Mouse (Mus musculus): ENCODE measurements around the gene E2f1.

The E2f1 gene

DNA sequence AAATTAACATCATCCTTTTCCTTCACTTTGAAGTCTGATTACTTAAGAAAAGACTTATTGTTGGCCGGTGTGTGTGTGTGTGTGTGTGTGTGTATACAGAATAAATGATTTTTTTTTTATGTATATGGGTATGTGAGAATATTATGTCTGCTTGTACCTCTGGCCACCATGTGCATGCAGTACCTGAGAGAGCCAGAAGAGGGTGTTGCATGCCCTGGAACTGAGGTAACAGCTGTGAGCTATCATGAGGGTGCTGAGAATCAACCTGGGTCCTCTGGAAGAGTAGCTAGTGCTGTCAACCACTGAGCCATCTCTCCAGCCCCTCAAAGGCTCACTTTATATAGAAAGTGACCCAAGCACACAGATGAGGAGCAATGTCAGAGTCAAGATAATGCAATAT is 11.7 kb upstream of the E2f1 start:
- DNase-seq = no peak

DNA sequence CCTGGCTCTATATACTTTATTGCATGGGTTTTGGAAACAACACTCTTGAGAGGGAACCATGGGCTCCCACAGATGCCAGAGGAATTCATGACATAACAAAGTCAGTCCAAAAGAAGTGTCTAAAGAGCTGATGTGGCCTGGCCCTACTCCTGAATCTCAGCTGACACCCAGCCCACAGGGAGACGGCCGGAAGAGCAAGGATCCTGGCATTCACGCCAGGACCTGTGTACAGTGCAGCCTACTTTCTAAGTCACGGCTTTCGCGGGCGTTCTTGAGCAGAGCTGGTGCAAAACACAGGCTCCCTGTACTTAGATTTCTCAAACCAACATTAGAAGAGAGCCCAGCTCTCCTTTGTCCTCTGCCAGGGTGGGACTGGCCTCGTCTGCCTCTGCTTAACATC is 10.9 kb upstream of the E2f1 start:
- DNase-seq = peak; percentile 40 to 72

DNA sequence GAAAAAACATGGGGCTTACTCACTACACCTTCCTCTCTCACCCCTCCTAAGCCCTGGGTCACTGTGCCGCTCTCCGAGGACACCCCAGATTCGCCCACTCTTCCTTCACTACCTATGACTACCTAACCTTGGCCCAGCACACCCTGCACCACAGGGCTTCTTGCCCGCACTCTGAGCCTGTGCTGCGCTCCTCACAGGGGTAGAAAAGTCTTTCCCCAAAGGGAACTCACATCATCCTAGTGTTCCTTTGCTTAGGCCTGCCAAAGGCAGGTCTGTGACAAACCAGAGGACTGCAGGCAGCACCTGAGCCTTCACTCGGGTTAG is 8.0 kb upstream of the E2f1 start:
- no peak for DNase-seq

DNA sequence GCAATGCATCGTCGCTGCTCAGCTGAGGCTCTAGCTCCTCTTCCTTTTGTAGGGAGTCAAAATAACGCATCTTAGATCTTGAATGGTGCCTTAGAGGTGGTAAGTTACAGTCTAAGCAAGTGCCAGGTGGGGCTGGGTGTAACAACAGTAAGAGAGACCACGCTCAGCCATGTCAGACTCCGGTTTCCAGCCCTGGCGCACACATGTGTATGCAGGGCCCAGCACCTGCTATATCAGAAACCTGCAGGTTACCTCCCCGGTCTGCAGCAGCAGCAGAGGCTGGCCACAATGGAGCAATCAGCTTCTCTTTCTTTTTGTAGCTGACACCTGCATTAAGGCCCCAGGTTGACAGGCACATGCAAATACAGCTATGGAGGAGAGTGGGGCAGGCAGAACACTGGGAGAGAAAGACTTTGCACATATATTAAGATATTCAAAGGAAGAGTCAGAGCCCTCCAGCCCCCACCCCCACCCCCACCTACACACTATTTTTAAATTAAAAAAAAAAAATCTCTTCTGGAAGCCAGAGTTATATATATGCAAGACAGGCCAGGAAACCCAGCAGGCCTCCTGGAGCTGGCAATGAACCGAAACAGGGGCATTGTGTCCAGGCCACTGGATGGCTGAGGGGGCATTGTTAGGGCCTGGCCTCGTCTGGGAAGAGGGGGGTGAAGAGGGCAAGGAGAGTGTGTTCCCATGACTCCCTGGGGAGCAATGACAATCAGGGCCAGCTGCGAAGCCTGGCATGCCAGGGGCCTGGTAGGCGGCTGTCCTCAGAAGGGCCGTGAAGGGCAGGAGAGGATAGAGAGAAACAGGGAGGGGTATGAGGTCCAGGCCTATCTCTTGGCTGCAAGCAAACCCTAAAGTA is 7.4 kb upstream of the E2f1 start:
- no peak for DNase-seq

DNA sequence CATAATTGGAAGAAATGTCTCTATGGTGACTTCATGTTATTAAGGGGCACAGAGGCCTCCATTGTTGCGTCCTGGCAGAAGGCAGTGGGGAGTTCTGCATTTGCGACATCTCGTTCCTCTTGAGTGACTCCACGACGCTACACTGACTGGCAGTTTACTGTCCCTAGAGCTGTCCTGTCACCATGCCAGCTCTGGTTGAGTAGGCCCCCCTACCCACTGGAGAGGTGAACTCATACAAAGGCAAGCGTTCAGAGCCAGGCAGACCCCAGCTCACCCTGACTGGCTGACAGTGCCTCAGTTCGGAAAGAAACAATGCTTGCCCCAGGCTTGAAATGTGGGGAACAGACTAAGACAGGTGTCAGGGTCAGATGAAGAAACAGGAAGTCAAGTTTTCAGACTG is 4.6 kb upstream of the E2f1 start:
- DNase-seq = no peak

DNA sequence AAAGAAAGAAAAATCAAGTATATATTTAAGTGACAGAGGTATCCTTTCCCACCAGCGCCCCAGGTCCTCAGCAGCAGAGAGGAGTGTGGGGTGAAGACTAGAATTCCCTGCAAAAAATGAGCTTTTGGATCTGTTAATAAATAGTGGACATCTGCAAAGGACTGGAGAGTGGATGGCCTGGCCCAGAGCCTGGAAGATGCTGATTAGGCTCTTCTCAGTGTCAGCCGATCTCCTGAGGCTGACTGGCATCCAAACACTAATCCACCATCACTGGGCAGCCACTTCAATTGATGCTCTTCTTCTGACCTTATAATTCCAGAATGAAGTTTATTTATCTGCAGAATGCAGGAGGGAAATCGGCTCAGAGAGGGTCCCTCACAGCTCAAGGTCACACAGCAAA is 3.3 kb upstream of the E2f1 start:
- DNase-seq = no peak

DNA sequence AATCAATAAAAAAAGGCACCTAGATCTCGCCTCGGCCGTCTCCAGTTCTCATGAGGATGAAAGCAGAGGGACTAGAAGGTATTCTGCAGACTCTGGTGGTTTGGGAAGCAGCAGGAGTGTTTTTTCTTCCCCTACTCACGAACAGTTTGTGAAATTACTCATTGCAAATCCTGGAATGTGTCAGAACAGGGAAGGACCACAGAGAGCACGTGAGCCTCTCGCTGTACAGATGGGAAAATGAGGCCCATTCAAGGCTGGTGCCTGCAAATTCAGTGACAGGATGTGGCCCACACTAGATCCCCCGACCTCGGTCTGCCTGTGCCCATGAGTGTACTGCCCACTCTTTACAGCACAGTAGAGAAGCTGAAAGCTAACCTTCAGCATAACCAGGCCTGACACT is 2.3 kb upstream of the E2f1 start:
- DNase-seq = no peak

DNA sequence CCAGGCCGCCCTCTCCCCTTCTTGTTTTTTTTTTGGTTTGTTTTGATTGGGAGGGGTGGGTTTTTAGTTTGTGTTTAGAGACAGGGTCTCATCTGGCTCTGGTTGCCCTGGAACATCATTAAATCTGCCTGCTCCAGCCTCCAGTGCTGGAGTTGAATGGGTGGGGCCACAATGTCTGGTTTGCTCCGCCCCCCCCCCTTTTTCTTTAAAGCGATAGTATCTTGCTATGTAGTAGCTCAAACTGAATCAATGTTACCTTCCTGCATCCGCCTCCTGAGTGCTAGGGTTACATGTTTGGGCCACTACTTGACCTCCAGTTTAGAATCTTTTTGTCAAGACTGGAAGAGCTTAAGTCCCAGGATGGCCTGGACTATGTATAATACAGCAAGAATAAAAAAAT is 1.6 kb upstream of the E2f1 start:
- DNase-seq = no peak

DNA sequence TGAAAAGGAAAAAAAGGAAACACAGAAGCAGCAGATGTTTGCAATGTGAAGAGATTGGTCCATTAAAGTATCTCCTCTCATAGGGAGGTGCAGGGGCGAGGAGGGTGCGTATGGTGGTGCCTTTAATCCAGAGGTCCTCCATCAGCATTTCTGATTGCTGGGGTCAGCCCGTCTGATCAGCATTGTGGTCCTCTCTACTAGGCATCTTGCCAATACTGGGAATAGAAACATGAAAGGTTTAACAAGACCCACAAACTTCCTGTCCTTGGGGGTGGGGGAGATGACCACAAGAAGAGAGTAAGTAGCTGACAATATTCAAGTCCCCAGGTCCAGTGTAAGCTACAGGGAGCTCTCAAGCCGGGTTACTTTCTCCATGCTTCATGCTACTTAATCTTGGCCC is 974 bp upstream of the E2f1 start:
- DNase-seq = no peak

DNA sequence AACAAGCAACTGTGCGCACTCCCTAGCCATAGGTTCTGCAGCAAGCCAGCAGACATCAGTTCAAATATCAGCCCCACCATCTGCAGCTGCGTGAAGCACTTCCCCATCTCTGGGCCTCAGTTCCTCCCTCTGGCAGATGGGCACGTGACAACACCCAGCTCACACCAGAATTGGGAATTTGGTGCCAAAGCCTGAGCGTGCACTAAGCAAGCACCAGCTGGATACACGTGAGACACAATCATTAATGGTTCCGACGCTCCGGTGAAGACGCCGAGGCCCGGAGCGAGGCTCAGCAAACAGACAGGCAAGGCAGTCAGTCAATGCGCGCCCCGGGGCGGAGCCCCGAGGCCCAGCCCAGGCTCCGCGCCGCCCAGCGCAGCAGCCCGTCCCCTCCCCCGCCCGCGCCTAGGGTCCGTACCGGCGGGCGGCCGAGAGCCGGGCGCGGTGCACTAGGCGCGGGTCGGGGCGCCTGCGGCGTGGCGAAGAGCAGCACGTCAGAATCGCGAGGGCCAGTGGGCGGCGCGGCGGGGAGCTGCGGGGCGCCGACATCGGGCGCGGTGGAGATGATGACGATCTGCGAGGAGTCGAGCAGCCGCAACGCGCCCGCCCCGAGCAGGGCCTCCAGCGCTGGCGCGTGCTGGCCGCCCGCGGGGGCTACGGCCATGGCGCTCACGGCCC is 482 bp downstream of the E2f1 start:
- DNase-seq = peak; percentile 74 to 77

DNA sequence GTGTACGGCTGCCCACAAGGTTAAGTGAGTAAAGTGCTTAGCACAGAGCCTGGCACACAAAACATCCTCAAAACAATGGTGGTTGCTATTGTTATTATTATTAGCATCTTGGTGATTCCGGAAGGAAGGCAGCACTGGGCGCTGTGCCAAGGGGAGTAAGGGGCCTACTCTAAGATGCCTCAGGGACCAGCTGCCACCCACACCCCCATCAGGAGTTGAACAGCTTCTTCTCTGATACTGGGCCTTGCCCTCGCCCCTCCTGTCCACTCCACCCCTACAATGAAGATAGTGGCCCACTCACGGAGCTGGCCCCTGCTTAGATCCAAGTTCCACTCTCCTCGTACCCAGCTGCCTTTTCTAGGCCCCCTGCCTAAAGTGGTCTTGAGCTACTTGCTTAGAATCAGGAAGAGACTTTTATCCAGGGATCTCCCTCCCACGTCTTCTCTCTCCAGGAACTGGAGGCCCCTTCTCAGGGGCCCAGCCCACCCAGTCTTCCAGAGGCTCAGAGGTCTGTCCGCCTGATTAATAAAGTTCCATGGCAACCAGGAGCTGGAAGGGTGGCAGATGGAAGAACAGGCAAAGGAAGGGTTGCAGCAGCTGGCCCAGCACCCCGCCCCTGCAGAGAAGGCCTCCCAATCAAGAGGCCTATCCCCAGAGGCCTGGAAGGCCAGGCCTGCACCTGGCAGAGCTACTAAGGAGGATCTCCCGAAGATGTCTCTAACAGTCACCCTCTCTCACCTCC is 1.2 kb downstream of the E2f1 start:
- peak; percentile 51 to 61 for DNase-seq

DNA sequence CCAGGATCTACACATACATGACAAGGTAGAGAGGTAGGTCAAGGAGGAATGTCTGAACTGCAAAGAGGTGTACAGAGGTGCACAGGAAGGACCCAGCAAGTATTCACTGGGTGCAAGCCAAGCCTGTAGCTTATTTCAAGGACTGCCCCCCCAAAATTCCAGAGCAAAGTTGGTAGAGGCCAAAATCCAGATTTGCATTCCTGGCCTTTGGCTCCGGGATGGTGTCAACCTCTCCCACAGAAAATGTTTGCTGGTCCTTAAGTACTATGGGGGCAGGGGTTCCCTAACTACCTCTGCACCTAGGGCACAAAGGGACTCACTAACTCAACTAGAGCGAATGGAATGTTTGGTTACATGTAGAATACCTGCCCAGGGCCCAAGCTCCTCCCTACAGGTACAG is 1.9 kb downstream of the E2f1 start:
- peak; percentile 45 to 67 for DNase-seq

DNA sequence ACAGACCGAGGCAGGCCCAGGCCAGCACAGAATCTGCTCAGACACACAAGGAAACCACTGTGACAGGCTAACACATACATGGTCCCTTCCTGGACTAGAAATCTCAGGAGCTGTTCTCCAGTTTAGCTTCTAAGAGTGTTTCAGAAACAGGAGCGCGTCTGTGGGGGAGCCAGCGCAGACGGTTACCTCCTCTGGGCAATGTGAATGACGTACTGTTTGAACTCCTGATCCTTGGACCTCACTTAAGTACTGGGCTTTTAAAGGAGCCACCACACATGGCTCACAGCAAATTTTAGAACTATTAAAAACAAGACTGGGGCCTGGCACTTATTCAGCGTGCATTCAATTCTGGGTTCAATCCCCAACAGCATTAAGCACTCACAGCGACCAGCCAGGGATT is 3.1 kb downstream of the E2f1 start:
- no peak for DNase-seq

DNA sequence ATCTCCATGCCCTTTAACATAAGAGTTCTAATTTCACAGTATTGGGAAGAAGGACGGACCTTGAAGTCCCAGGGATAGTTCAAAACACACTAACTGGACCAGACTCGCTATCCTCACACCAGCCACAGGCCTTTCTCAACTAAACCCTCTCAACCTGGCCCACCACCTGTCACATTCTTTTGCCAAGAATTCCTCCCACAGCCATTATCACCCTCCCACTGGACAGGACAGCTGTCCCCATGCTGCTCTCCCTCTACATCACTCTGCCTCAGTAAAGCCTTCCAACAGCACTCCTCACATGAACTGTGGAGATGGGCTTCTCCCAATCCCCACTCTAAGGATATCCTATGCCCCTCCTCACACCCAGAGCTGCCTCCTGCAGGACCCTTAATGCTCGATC is 4.1 kb downstream of the E2f1 start:
- DNase-seq = no peak

DNA sequence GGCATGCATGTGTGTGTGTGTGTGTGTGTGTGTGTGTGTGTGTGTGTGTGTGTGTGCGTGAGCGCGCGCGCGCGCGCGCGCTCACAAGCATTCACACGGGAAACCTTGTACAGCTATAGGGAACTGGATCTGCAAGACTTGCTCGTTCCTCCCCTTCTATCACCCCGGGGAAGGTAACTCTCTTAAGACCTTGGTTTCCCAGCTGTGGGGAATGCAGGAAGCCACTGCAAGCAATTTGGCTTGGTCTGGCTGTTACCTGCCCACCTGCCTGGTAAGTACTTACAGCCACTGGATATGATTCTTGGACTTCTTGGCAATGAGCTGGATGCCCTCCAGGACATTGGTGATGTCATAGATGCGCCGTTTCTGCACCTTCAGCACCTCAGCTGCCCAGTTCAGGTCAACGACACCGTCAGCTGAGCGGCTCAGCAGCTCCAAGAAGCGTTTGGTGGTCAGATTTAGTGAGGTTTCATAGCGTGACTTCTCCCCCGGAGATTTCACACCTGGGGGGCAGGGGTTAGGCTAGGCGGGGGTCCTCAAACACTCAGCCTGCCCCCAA is 6.0 kb downstream of the E2f1 start:
- no peak for DNase-seq

DNA sequence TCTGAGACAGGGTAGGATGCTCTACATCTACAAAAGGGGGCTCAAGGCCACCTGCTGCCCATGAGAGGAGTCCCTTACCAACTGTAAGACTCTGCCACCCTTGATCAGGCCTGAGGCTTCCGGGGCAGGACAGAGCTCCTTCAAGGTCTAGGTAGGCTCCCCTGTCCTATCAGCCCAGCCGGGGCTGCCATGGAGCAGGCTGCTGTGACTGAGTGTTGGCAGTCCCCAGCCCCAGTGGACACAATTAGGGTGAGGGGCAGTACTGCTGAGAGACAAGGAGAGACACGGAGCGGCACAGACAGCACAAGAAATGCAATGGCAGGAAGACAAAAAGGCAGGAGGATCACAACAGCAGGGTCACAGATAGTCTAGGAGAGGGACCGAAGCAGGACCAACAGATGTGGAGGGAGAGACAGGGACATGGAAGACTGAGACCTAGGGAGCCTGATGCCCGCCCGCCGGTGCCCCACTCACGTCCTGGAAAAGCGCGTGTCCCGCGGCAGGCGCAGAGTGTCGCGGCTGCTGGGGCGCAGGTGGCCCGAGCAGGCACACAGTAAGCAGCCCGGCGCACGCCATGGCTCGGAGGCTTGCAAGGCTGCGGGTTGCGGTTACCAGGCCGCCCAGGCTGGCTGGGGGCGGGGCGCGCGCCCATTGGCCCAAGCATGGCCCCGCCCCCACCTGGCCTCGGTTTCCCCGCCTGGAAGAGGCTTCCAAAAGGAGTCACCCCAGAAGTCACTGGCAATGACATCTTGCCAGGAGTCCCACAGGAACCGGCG is 11.2 kb downstream of the E2f1 start, which contains the start of gene Necab3:
Gene Necab3 (minus strand): TSS at position 627 of the 776 bp plus-strand sequence.
- peak; percentile 29 to 46 for DNase-seq

DNA sequence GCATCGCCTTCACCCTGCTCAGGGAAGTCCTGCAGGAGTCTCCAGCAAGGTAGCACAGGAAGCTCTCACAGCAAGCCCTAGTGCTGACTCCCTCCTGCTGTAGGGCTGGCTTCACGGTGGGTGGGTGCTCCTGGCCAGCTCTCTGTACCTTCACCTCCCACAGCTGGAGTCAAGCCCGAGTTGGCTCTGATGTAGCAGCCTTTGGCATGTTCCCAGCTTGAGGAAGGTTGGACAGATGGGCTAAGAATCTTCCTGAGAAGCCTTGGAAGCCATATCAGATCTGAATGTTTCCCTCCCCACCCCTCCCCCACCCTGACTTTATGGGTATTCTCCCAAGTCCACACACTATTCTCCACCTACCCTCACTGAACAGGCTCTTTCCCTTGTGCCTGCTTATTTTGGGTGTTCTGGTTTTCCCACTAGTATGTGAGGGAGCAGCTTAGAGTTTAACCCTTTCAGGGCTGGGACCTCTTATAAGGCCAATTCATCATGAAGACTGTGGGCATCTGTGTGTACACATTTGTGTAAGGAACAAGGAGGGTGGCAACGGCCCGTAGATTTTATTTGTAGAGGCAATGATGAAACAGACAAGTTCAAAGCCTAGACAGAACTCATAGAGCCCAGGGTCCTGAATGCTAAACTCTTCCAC is 12.4 kb downstream of the E2f1 start:
- no peak for DNase-seq

DNA sequence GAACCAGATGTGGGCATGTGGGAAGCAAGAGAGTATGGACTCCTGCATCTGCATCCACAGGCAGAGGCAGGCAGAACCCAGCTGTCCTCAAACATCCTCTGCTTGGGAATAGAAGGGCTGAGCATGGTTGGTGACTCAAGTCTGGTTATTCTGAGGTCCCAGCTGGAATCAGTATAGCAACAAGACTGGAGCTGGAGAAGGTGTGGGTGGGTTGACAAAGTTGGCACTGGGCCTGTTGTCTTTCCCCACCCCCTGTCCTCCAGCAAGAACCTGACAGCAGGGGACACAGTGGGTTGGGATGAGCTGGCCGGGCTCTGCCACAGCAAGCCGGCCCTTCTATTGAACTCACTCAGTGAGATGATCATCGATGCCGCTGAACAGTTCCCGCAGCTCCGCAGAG is 14.5 kb downstream of the E2f1 start:
- DNase-seq = no peak

DNA sequence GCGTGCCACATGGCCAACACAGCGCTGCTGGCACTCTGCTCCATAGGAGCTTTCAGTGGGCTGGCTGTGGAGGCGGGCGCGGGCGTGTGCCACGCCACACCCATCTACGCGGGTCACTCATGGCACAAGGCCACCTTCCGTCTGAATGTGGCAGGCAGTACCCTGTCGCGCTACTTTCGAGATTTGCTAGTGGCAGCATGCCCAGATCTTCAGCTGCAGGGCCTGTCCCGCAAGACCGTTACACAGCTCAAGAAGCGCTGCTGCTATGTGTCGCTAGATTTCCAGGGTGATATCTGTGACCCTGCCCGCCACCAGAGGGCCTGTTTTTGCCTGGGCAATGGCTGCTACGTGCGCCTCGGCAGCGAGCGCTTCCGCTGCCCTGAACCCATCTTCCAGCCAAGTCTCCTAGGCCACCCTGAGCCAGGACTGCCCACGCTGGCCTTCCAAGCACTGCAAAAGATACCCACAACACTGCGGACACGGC is 17.2 kb downstream of the E2f1 start:
- peak; percentile 83 to 89 for DNase-seq

DNA sequence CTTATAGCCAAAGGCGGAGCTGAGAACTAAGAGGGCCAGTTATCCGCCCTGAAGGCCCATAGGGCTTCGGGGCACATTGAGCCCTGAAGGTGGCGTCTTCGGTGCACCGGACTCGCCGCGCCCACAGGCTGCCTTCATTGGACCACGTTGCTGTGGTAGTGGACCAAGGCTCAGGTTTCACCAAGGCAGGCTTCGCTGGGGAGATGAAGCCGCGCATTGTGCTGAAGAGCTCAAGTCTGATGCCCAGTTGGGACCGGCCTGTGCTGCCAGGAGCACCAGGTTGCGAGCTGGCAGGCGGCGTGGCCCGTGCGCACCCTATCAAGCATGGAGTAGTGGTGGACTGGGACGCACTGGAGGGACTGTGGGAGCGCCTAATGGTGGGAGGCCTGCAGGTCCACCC is 17.8 kb downstream of the E2f1 start:
- peak in 1 of 2 experiments; percentile 22 for DNase-seq

DNA sequence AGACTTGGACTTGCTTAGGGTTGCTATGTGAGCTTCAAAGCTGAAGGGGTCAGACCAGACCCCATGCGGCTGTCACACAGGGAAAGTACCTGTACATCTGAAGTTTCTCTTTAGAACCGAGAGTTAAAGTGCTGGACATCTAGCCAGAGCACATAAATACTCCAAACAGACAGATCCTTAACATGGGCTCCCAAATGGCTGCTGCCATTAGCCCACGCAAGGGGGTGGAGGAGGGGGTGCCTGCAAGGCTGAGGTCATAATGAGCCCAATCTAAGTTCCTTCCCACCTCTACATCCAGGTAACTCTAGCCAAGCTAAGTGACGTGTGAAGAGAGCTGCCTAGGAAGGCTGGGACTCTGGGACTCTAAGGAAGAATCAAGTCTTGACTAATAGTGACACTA is 18.2 kb downstream of the E2f1 start, which contains the start of gene Actl10:
Gene Actl10 (plus strand): TSS at position 301 of the 400 bp plus-strand sequence.
- no peak for DNase-seq

DNA sequence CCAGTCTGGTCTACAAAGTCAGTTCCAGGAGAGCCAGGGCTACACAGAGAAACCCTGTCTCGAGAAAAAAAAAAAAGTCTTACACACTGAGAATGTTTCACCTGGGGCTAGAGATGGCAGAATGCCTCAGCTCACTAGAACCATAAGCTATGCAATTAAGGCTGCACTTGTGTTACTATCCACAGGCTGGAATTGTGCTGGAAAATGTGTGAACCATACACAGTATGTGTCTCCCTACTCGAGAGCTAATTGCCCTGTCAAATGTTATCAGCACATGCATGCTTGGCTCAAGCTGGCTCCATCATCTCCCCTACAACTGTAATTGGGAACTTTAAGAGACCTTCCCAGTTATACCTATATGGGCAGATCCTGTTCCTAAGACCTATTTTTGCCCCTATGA is 18.8 kb downstream of the E2f1 start:
- no peak for DNase-seq

Measured in lung, postnatal 4 days (tissue).